Mouse (Mus musculus) lung, embryonic 14.5 days (tissue): Measurements from ENCODE around the gene Map3k6. TPM values are rescaled to one million over a fixed set of nuclear protein-coding genes. Genes with fewer than 3 reads are reported as not detected.
A peak's percentile ranks its signal among the peaks of the same experiment; 100 is the strongest.

Experiments used
- ATAC-seq: fragments of 200-750 bp; cut with Nextera tagmentation; 2 replicates; pipeline ENCODE4 v1.8.0; 2017; ENCODE audit warnings: mild to moderate bottlenecking, moderate TSS enrichment, moderate library complexity; ENCODE audit not compliant: insufficient read depth
- DNase-seq: peaks from one replicate; pipeline ENCODE4 v3.0.0-alpha.2; 2015
- H3K27ac ChIP-seq: fragments of 300-500 bp; sonication (generic); 2 replicates; pipeline ENCODE4 v1.5.1; 2014; ENCODE audit warnings: low read depth, mild to moderate bottlenecking, moderate library complexity
- H3K27me3 ChIP-seq: fragments of 300-500 bp; sonication (generic); 2 replicates; pipeline ENCODE4 v1.6.1; 2014; ENCODE audit warnings: low read length, control low read depth; ENCODE audit not compliant: insufficient read depth
- H3K36me3 ChIP-seq: fragments of 300-500 bp; sonication (generic); 2 replicates; pipeline ENCODE4 v1.6.1; 2014; ENCODE audit warnings: control low read depth; ENCODE audit not compliant: insufficient read depth
- H3K4me1 ChIP-seq: fragments of 300-500 bp; sonication (generic); 2 replicates; pipeline ENCODE4 v1.6.1; 2014; ENCODE audit warnings: antibody characterized with exemption, control low read depth; ENCODE audit not compliant: insufficient read depth
- H3K4me2 ChIP-seq: fragments of 300-500 bp; sonication (generic); 2 replicates; pipeline ENCODE4 v1.6.1; 2014; ENCODE audit warnings: mild to moderate bottlenecking
- H3K4me3 ChIP-seq: fragments of 300-500 bp; sonication (generic); 2 replicates; pipeline ENCODE4 v1.5.1; 2014; ENCODE audit warnings: low read depth, low read length
- H3K9ac ChIP-seq: fragments of 300-500 bp; sonication (generic); 2 replicates; pipeline ENCODE4 v1.6.1; 2014
- H3K9me3 ChIP-seq: fragments of 300-500 bp; sonication (generic); 2 replicates; pipeline ENCODE4 v1.6.1; 2016; ENCODE audit warnings: low read depth, low read length, control low read depth
- CTCF ChIP-seq: IDR thresholded peaks from 2 replicates; pipeline ENCODE4 v1.5.1; 2016; ENCODE audit warnings: antibody characterized with exemption, low read depth
- WGBS: fragments of 180-500 bp; shearing (Covaris S2); extraction: QIAGEN DNeasy Blood & Tissue Kit; methylation state at CpG from one replicate; pipeline ENCODE4 v1.1.7; 2014; 5-methylcytosine and 5-hydroxymethylcytosine counted together
- polyA plus RNA-seq: library from polyadenylated mRNA; unstranded; fragments of >200 nt; fragmentation: Nextera tagmentation; extraction: Ambion mirVana; gene quantifications from 2 replicates; pipeline ENCODE4 v1.2.1, GENCODE M21; 2014

Map3k6 gene
- 2.0 and 2.2 TPM in 2 replicates for polyA plus RNA-seq

DNA sequence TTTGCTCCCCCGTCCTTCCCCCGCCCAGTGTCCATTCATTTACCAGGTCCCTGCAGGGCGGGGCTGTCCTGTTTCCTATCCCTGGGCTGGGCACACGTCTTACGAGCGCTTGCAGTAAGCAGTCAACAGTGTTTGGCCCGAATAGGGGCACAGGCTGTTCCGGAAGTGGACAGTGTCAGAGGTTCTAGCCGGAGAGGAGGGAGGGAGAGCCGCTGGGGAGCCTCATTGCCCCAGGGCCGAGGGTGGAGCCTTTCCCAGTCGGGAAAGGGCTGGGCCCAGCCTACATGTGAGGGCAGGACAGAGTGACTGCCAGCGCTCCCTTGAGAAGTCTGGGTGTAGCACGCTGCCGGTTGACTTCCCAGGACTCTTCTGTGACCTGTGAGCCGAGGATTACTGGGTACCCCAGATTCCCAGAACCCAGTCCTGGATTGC, at the start of gene Map3k6:
Gene Map3k6, plus strand, starts transcription at position 329 of the 432 bp plus-strand sequence.
- peaks cover 4% of the 10 kb centered on the region; the same call in 1 of the 2 replicates for H3K4me1 ChIP-seq
- peaks cover 13% of the 10 kb centered on the region for H3K27me3 ChIP-seq
- H3K9me3 ChIP-seq, result no peaks in the 10 kb centered on the region; the same call in 1 of the 2 replicates
- peak within 1 kb of the TSS; percentile 77 for H3K27ac ChIP-seq
- peak within 1 kb of the TSS; percentile 97 for H3K4me2 ChIP-seq
- peak within 1 kb of the TSS; percentile 59 for H3K4me3 ChIP-seq
- DNase-seq (peak; percentile 72), ATAC-seq (peak; percentile 50; the same call in 1 of the 2 replicates)
- 5% methylated on average over 16 of the region's 16 CpGs for WGBS
- H3K9ac ChIP-seq, result peak within 1 kb of the TSS; percentile 65
- H3K36me3 ChIP-seq, result no peaks in the 10 kb centered on the region
- TF ChIP-seq CTCF, result no peak

DNA sequence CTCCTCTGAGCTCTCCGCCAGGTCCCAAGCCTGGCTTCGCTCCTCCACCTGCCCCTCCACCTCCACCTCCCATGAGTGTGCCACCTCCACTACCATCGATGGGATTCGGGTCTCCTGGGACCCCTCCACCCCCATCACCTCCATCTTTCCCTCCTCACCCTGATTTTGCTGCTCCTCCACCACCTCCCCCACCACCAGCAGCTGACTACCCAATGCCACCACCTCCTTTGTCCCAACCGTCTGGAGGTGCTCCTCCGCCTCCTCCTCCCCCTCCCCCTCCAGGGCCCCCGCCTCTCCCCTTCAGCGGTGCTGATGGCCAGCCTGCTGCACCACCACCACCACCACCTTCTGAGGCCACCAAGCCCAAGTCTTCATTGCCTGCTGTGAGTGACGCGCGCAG, 46.1 kb upstream of the Map3k6 start:
- 77% methylated on average over 11 of the region's 11 CpGs for WGBS
- H3K4me2 ChIP-seq, result no peak overlapping the region
- no peak for ATAC-seq
- no peak for TF ChIP-seq CTCF
- no peak for DNase-seq
- H3K4me3 ChIP-seq, result no peak overlapping the region
- H3K4me1 ChIP-seq, result peaks cover 17% of the 10 kb centered on the region
- peaks cover 77% of the 10 kb centered on the region for H3K36me3 ChIP-seq
- no peaks in the 10 kb centered on the region for H3K9me3 ChIP-seq
- no peak overlapping the region for H3K9ac ChIP-seq
- no peaks in the 10 kb centered on the region for H3K27me3 ChIP-seq
- H3K27ac ChIP-seq, result no peak overlapping the region

DNA sequence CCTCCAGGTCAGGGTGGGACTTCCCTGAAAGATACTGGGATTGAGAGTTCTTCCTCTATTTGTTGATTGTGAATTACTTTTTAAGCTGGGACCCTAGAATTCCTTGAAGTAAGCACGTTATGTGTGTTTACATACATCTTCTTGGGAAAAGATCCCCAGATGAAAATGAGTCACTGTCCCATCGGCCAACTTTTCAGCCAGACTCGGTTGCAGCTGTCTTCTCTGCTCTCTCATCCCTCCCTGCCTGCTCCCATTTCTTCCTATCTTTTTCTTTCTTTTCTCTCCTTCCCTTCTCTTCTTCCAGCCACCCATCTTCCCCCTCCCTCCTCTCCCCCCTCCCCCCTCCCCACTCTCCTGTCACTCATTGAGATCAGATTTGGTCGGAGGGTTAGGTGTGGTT, 45.6 kb upstream of the Map3k6 start:
- H3K4me3 ChIP-seq, result no peak overlapping the region
- no peak overlapping the region for H3K4me2 ChIP-seq
- 65% methylated on average over 4 of the region's 4 CpGs for WGBS
- no peaks in the 10 kb centered on the region for H3K27me3 ChIP-seq
- peaks cover 72% of the 10 kb centered on the region for H3K36me3 ChIP-seq
- no peak overlapping the region for H3K9ac ChIP-seq
- H3K4me1 ChIP-seq, result peaks cover 20% of the 10 kb centered on the region
- DNase-seq, result no peak
- no peak for TF ChIP-seq CTCF
- no peaks in the 10 kb centered on the region for H3K9me3 ChIP-seq
- ATAC-seq, result no peak
- no peak overlapping the region for H3K27ac ChIP-seq

DNA sequence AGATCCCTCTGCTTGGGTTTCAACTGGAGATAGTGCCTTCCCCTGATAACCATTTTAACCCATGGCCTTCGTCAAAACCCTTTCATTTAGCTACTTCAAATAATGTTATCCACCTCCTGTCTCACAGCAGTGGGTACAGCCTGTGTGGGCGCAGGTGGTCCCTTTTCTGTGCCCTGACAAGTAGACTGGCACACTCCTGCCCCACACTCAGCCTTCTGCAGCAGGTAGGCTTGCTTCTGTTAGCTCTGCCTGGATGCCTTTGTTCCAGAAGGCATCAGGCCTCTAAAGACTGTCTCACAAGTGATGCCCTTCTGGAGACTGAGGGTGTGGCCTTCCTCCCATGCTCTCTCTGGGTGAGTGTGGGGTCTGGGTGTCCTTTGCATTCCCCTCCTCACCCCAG, 44.5 kb upstream of the Map3k6 start:
- 89% methylated on average over 2 of the region's 2 CpGs for WGBS
- Histone ChIP-seq H3K4me3 (no peak overlapping the region), H3K36me3 (peaks cover 61% of the 10 kb centered on the region), H3K4me2 (no peak overlapping the region), H3K4me1 (peaks cover 27% of the 10 kb centered on the region), H3K27me3 (no peaks in the 10 kb centered on the region), H3K9me3 (no peaks in the 10 kb centered on the region), H3K9ac (no peak overlapping the region), H3K27ac (no peak overlapping the region)
- TF ChIP-seq CTCF, result no peak
- no peak for ATAC-seq
- DNase-seq, result no peak

DNA sequence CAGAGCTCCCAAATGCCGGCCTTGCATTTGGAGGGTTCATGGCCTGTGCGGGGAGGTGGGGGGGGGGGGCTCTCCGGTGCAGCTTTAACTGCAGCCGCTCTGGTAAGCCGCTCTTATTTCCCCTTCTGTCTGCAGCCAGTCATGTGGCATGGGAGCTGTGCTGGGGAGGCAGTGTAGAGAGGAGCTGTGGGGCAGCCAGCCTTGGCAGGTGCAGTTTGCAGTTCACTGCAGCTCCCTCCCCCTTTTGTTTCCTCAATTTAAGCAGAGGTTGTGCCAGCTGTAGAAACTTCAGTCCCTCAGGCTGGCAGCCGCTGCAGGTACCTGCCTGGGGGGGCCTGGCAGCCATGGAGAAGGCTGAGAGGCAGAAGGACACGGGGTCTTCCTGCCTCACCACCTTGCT, 43.8 kb upstream of the Map3k6 start:
- H3K4me1 ChIP-seq, result peaks cover 27% of the 10 kb centered on the region
- H3K4me3 ChIP-seq, result no peak overlapping the region
- no peaks in the 10 kb centered on the region for H3K9me3 ChIP-seq
- no peak for TF ChIP-seq CTCF
- no peak for ATAC-seq
- no peak overlapping the region for H3K9ac ChIP-seq
- no peak overlapping the region for H3K27ac ChIP-seq
- H3K27me3 ChIP-seq, result no peaks in the 10 kb centered on the region
- peaks cover 54% of the 10 kb centered on the region for H3K36me3 ChIP-seq
- H3K4me2 ChIP-seq, result no peak overlapping the region
- 43% methylated on average over 7 of the region's 7 CpGs for WGBS
- DNase-seq, result no peak

DNA sequence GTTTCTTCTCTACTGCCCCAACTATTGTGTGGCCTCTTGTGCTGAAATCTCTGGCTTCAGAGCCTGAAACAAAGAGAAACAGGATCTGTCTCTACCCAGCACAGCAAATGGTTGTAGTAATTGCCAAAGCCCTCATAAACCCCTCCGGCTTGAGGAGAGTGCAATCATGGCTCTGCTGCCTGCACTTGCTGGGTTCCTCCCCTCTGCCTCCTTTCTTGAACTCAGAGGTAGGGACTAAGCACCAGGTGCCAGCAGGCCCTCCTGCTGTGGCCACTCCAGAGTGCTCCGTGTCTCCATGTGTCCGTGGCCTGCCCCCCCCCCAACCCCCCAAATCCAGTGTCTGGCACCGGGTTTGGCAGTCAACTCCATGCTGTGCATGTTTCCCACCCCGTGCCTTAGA, 43.3 kb upstream of the Map3k6 start:
- peak overlapping the region; percentile 71; the same call in 1 of the 2 replicates for H3K27ac ChIP-seq
- DNase-seq (no peak), ATAC-seq (no peak)
- no peak overlapping the region for H3K4me3 ChIP-seq
- 32% methylated on average over 5 of the region's 5 CpGs for WGBS
- H3K9ac ChIP-seq, result peak overlapping the region; percentile 34
- no peak for TF ChIP-seq CTCF
- no peaks in the 10 kb centered on the region for H3K27me3 ChIP-seq
- H3K4me2 ChIP-seq, result no peak overlapping the region
- H3K9me3 ChIP-seq, result no peaks in the 10 kb centered on the region
- peaks cover 49% of the 10 kb centered on the region for H3K36me3 ChIP-seq
- peaks cover 27% of the 10 kb centered on the region for H3K4me1 ChIP-seq

DNA sequence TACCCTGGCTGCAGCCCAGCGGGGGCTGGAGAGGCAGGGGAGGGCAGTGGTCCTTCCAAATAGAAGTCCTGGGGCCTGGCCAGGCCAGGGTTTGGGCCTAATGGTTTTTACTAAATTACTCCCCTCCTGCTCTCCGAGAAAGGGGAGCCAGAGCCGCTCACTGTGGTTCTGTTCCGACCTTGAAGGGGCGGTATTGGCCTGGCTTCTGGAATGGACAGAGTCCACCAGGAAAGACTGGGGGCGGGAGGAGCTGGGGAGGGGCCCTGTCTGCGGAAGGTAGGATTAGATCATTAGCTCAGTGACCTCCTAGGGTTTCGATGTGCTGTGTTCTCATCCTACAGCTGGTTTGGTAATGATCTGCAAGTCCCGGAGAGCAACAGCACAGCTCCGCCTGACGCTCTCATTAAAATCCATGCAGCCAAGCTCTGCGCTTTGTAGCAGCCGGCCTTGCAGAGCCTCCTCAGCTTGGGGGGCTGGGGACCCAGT, 42.8 kb upstream of the Map3k6 start:
- H3K4me1 ChIP-seq, result peaks cover 27% of the 10 kb centered on the region
- H3K36me3 ChIP-seq, result peaks cover 44% of the 10 kb centered on the region
- H3K27ac ChIP-seq, result peak overlapping the region; percentile 71; the same call in 1 of the 2 replicates
- WGBS, result 32% methylated on average over 13 of the region's 13 CpGs
- peak overlapping the region; percentile 34; the same call in 1 of the 2 replicates for H3K9ac ChIP-seq
- no peaks in the 10 kb centered on the region for H3K27me3 ChIP-seq
- no peaks in the 10 kb centered on the region for H3K9me3 ChIP-seq
- H3K4me3 ChIP-seq, result no peak overlapping the region
- no peak overlapping the region for H3K4me2 ChIP-seq
- DNase-seq (peak; percentile 45), ATAC-seq (0 out of 2 replicates have a peak, but pooled peaks have one; percentile 3)
- no peak for TF ChIP-seq CTCF
